Mouse (Mus musculus) kidney, embryonic 16.5 days (tissue): Measurements from ENCODE around the gene Rab17. TPM values are rescaled to one million over a fixed set of nuclear protein-coding genes. Genes with fewer than 3 reads are reported as not detected.

ENCODE experiments used
- ATAC-seq: fragments of 200-750 bp; cut with Nextera tagmentation; 2 replicates; pipeline ENCODE4 v1.8.0; 2017; ENCODE audit warnings: moderate TSS enrichment; ENCODE audit not compliant: low FRiP score, low TSS enrichment
- H3K27ac ChIP-seq: fragments of 300-500 bp; sonication (generic); 2 replicates; pipeline ENCODE4 v1.5.1; 2014; ENCODE audit warnings: low read length
- H3K27me3 ChIP-seq: fragments of 300-500 bp; sonication (generic); 2 replicates; pipeline ENCODE4 v1.6.1; 2014; ENCODE audit warnings: low read length, control low read depth, mixed read lengths; ENCODE audit not compliant: insufficient read depth
- H3K36me3 ChIP-seq: fragments of 300-500 bp; sonication (generic); 2 replicates; pipeline ENCODE4 v1.6.1; 2014; ENCODE audit warnings: low read length, control low read depth, mixed read lengths; ENCODE audit not compliant: insufficient read depth
- H3K4me1 ChIP-seq: fragments of 300-500 bp; sonication (generic); 2 replicates; pipeline ENCODE4 v1.6.1; 2014; ENCODE audit warnings: low read length, control low read depth, mixed read lengths; ENCODE audit not compliant: insufficient read depth
- H3K4me2 ChIP-seq: fragments of 300-500 bp; sonication (generic); replicated peaks from 2 replicates; pipeline ENCODE4 v1.6.1; 2014; ENCODE audit warnings: low read depth, low read length
- H3K4me3 ChIP-seq: fragments of 300-500 bp; sonication (generic); 2 replicates; pipeline ENCODE4 v1.5.1; 2014; ENCODE audit warnings: mild to moderate bottlenecking, low read length
- H3K9ac ChIP-seq: fragments of 300-500 bp; sonication (generic); replicated peaks from 2 replicates; pipeline ENCODE4 v1.6.1; 2014; ENCODE audit warnings: low read length
- H3K9me3 ChIP-seq: fragments of 300-500 bp; sonication (generic); 2 replicates; pipeline ENCODE4 v1.6.1; 2016; ENCODE audit warnings: low read length, control low read depth
- WGBS: fragments of 180-500 bp; shearing (Covaris S2); extraction: QIAGEN DNeasy Blood & Tissue Kit; methylation state at CpG from one replicate; pipeline ENCODE4 v1.1.7; 2014; 5-methylcytosine and 5-hydroxymethylcytosine counted together
- polyA plus RNA-seq: library from polyadenylated mRNA; unstranded; fragments of >200 nt; fragmentation: Nextera tagmentation; extraction: Ambion mirVana; gene quantifications from 2 replicates; pipeline ENCODE4 v1.2.1, GENCODE M21; 2015

The Rab17 gene
- polyA plus RNA-seq, 1 experiment from 2014 or later, result 12.0 TPM

DNA sequence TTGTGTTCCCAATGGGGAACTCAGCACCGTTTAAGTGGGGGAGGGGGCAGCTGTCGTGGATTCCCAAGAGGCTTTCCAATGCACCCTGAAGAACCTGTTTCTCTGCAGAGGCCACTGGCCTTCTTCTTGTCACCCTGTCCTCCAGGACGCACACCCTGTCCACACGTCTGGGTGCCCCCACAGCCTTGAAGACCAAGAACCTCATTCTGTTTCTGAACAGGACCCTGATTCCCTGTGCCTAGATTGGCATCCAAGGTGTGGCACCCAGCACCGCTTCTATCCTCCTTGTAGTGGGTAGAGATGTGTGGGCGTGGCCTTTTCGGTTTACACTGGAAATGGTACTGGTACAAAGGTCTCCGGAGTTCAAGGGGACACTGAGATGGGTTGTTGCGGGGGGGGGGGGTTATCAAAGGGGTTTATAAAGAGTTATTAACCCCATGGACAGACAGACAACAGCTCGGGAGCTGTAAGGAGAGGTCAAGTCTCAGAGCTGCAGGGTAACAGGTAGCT lies 475 bp upstream of the Rab17 start:
- peaks cover 29% of the 10 kb centered on the region for H3K4me1 ChIP-seq
- H3K27me3 ChIP-seq, result peaks cover 4% of the 10 kb centered on the region
- no peaks in the 10 kb centered on the region for H3K36me3 ChIP-seq
- H3K4me3 ChIP-seq, result no peak overlapping the region
- 0 out of 2 replicates have a peak overlapping the region, but pooled peaks have one; percentile 56 for H3K9ac ChIP-seq
- no peak overlapping the region for H3K4me2 ChIP-seq
- H3K27ac ChIP-seq, result peak overlapping the region; percentile 79; the same call in 1 of the 2 replicates
- no peak for ATAC-seq
- H3K9me3 ChIP-seq, result no peaks in the 10 kb centered on the region
- 70% methylated on average over 10 of the region's 10 CpGs for WGBS

DNA sequence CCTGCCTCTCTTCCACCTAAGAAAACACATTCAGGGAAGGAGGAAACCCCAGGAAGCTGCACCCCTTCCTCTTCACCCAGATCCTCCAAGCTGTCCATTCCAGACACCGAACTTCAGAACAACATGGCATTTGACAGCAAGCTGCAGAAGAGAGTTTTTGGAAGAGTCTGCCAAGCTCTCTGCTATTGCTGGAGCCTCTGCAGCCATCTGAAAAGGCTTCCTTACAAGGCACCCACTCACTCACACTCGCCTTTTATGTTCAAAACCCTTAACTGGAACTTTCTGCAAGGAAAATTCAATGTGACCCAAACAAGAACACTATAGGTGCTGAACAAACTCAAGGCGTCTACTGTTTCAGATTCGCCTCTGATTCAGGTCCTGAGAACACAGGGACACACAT lies 812 bp downstream of the Rab17 start:
- peak overlapping the region; percentile 41 for H3K9ac ChIP-seq
- H3K36me3 ChIP-seq, result no peaks in the 10 kb centered on the region
- peaks cover 20% of the 10 kb centered on the region for H3K4me1 ChIP-seq
- peak overlapping the region; percentile 45 for H3K4me2 ChIP-seq
- H3K4me3 ChIP-seq, result peak overlapping the region; percentile 30; the same call in 1 of the 2 replicates
- H3K27ac ChIP-seq, result peak overlapping the region; percentile 79; the same call in 1 of the 2 replicates
- no peak for ATAC-seq
- WGBS, result 79% methylated on average over 4 of the region's 4 CpGs
- no peaks in the 10 kb centered on the region for H3K9me3 ChIP-seq
- peaks cover 4% of the 10 kb centered on the region for H3K27me3 ChIP-seq

DNA sequence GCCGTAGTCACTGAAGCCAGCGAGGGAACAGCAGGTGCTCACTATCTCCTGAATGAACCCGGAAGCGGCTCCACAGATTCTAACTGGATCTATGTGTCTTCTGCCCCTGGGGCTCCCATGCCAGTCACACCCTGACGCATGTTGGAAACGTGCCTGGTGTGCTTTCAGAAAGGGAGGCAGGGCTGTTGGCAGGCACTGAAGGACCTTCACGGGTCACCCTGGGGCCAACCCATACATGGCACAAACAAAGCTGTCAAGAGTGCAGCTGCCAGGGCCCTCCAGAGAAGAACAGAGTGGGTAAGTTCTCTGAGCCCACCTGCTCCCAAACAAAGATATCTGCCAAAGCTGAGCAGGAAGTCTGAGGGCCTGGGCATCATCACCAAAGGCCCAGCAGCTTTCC lies 1.9 kb downstream of the Rab17 start:
- no peaks in the 10 kb centered on the region for H3K9me3 ChIP-seq
- no peak for ATAC-seq
- H3K27me3 ChIP-seq, result no peaks in the 10 kb centered on the region; the same call in 1 of the 2 replicates
- no peaks in the 10 kb centered on the region for H3K36me3 ChIP-seq
- H3K4me3 ChIP-seq, result no peak overlapping the region
- peaks cover 21% of the 10 kb centered on the region for H3K4me1 ChIP-seq
- H3K27ac ChIP-seq, result no peak overlapping the region
- WGBS, result 73% methylated on average over 7 of the region's 7 CpGs
- H3K9ac ChIP-seq, result no peak overlapping the region
- no peak overlapping the region for H3K4me2 ChIP-seq

DNA sequence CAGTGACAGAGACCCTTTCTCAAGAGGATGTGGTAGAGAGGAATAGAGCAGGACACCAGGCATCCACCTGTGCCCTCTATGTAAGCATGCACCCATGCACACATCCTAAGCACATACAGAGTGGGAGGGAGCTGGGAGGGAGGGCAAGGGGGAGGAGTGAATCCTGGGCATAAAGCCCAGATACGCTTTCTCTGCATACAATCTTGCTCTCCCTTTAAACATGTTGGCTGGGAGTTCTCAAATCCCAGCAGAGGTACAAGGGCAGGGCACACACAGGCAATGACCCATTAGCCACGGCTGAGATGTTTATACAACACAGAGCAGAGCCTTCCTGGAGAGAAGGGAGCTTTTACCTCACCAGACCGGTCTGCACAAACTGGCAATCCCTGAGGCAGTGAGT lies 6.5 kb downstream of the Rab17 start:
- WGBS, result 8% methylated on average over 3 of the region's 3 CpGs
- Histone ChIP-seq H3K4me3 (no peak overlapping the region), H3K9ac (no peak overlapping the region), H3K36me3 (no peaks in the 10 kb centered on the region), H3K4me2 (no peak overlapping the region), H3K9me3 (no peaks in the 10 kb centered on the region), H3K27me3 (no peaks in the 10 kb centered on the region), H3K27ac (peak overlapping the region; percentile 74), H3K4me1 (peaks cover 14% of the 10 kb centered on the region)
- peak; percentile 89 for ATAC-seq

DNA sequence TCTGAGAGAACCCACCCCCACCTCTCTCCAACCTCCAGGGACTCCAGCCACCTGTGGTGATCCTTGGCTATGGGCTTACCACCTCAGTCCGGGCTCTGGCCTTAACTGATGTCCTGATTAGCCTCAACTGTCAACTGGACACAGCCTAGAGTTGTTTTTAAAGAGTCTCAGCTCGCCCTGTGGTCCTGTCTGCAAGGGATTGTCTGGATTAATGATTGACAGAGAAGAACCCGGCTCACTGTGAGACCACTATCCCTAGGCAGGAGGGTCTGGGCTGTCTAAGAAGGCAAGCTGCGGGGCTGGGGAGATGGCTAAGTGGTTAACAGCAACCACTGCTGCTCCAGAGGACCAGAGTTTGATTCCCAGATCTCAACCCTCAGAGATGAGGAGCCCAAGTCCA lies 6.9 kb downstream of the Rab17 start:
- 38% methylated on average over 4 of the region's 4 CpGs for WGBS
- no peak overlapping the region for H3K9ac ChIP-seq
- peak; percentile 58 for ATAC-seq

DNA sequence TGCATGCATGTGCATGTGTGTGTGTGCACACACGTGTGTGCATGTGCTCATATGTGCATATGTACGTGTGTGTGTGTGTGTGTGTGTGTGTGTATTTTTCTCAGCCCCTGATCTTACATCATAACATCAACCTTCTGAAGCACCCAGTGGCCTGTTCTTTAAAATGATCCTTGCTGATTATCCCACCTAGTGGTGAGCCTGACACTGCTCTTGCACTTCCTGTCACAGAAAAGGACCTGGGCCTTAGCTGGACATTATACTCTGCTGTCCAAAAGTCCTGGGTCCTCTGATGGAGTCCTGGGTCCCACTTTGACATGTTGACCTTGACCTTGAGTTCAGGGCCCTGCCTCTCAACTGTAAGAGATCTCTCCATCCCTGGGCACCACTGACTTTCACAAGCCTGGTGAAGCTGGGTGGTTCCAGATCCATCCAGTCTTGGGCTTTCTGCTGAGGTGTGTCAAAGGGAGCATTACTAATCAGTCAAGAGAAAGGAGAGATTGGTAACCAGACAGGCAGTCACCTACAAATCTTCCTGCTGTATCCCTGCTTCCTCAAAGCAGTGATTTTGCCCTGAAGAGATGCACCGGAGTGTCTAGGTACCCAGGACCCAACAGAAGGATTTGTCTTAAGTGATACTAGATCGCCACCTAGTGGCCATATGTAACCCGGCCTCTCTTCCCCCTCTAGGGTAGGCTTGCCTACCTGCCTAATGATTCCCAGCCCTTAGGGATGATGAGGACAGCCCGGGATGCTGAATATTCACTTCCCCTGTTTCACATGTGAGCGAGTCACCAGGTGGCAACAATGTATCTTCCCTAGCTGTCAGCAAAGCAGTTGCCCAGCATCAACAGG lies 13.0 kb downstream of the Rab17 start:
- H3K27ac ChIP-seq, result no peak overlapping the region
- WGBS, result 29% methylated on average over 7 of the region's 7 CpGs
- H3K4me3 ChIP-seq, result no peak overlapping the region
- H3K27me3 ChIP-seq, result no peaks in the 10 kb centered on the region; the same call in 1 of the 2 replicates
- H3K9me3 ChIP-seq, result no peaks in the 10 kb centered on the region
- no peak overlapping the region for H3K4me2 ChIP-seq
- no peak overlapping the region for H3K9ac ChIP-seq
- no peaks in the 10 kb centered on the region for H3K36me3 ChIP-seq
- peak; percentile 49 for ATAC-seq
- no peaks in the 10 kb centered on the region for H3K4me1 ChIP-seq

More for the DNA sequence above, 6.9 kb downstream of the Rab17 start:
- Histone ChIP-seq H3K27ac (peak overlapping the region; percentile 74), H3K36me3 (no peaks in the 10 kb centered on the region), H3K9me3 (no peaks in the 10 kb centered on the region), H3K4me3 (no peak overlapping the region), H3K4me2 (no peak overlapping the region), H3K27me3 (no peaks in the 10 kb centered on the region), H3K4me1 (peaks cover 14% of the 10 kb centered on the region)

DNA sequence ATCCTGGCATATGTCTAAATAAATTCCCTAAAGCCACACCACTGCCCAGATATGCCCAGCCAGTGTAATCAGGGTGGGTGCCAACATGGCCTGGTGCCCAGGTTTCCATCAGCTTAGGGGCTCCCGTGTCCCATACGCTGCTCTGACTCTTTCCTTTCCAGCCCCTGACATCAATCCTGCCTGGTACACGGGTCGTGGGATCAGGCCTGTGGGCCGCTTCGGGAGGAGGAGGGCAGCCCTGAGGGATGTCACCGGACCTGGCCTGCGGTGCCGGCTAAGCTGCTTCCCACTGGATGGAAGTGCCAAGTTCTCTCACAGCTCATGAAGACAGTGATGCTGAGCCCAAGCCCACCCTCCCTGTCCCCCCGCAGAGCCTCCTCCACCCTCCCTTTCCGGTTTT lies 15.8 kb downstream of the Rab17 start:
- no peak for ATAC-seq
- H3K9me3 ChIP-seq, result no peaks in the 10 kb centered on the region
- no peaks in the 10 kb centered on the region; the same call in 1 of the 2 replicates for H3K27me3 ChIP-seq
- no peak overlapping the region for H3K4me2 ChIP-seq
- no peak overlapping the region for H3K27ac ChIP-seq
- H3K4me3 ChIP-seq, result no peak overlapping the region
- H3K9ac ChIP-seq, result no peak overlapping the region
- 66% methylated on average over 11 of the region's 11 CpGs for WGBS
- no peaks in the 10 kb centered on the region for H3K4me1 ChIP-seq
- no peaks in the 10 kb centered on the region for H3K36me3 ChIP-seq

DNA sequence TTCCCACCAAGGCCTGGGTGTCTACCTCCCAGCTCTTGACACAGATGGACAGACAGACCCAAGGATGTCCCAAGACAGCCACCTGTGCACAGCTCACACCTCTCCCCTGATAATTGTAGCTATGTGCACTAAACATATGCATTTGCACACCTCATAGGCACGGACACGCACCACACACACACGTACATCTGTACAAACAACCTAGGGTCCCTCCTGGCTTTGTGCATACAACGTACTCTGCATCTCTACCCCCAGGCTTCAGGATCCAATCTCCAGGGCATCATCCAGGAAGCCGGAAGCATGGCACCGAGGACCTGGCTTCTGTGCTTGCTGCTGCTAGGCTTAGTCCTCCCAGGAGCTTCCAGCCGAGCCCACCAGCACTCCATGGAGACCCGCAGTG lies 16.7 kb downstream of the Rab17 start, which contains the start of gene Prlh:
Prlh (plus strand) TSS at position 301 of the 400 bp plus-strand sequence.
- Histone ChIP-seq H3K36me3 (no peaks in the 10 kb centered on the region), H3K4me3 (no peak within 1 kb of the TSS), H3K9me3 (no peaks in the 10 kb centered on the region), H3K4me1 (no peaks in the 10 kb centered on the region), H3K27ac (no peak within 1 kb of the TSS), H3K4me2 (no peak within 1 kb of the TSS), H3K9ac (no peak within 1 kb of the TSS), H3K27me3 (no peaks in the 10 kb centered on the region; the same call in 1 of the 2 replicates)
- no peak for ATAC-seq
- 76% methylated on average over 8 of the region's 8 CpGs for WGBS

DNA sequence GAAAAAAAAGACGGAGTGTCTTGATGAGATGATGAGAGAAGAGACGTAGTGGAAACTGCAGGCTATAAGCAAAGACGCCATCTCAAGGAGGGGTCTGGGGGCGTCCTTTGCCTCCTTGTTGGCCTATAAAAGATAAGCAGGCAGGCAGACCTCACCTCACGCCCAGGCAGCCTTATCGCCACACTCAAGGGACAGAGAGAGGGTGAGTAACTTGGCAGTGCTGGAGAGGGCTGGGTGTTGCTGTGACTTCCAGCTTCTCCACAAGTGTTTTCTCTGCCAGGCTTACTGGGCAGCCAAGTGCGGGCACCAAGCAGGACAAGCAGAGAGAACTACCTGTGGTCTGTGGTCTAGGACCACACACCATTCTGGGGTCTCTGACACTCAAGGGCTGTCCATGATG lies 17.8 kb downstream of the Rab17 start:
- WGBS, result 72% methylated on average over 7 of the region's 7 CpGs

DNA sequence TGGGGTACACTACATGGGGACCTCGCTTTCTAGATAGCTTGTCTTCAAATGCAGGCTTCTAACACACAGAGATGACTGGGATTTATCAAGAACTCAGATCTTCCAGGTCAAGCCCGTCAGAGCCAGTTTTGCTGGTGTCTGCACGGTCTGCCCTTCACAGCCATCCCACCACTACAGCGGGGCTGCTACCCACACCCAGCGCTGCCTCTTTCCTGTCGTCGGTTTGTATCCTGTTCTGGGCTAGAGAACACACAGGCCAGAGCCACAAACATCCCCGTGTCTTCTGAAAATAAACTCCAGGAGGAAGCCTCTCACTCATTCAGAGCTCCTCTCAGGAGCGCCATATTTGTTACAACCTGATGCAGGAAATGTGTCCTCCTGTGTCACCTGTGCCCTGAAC lies 20.2 kb downstream of the Rab17 start:
- no peak overlapping the region for H3K27ac ChIP-seq
- H3K27me3 ChIP-seq, result no peaks in the 10 kb centered on the region
- ATAC-seq, result no peak
- no peaks in the 10 kb centered on the region for H3K9me3 ChIP-seq
- H3K9ac ChIP-seq, result no peak overlapping the region
- no peaks in the 10 kb centered on the region for H3K36me3 ChIP-seq
- WGBS, result 62% methylated on average over 9 of the region's 9 CpGs
- no peak overlapping the region for H3K4me2 ChIP-seq
- H3K4me1 ChIP-seq, result no peaks in the 10 kb centered on the region
- H3K4me3 ChIP-seq, result no peak overlapping the region

More for the DNA sequence above, 17.8 kb downstream of the Rab17 start:
- Histone ChIP-seq H3K36me3 (no peaks in the 10 kb centered on the region), H3K9me3 (no peaks in the 10 kb centered on the region), H3K27me3 (no peaks in the 10 kb centered on the region), H3K4me1 (no peaks in the 10 kb centered on the region), H3K4me3 (no peak overlapping the region), H3K27ac (no peak overlapping the region), H3K4me2 (no peak overlapping the region), H3K9ac (no peak overlapping the region)
- ATAC-seq, result no peak
